Mouse (Mus musculus): Measurements from ENCODE around the gene Npdc1. TPM values are rescaled to one million over a fixed set of nuclear protein-coding genes. Genes with fewer than 3 reads are reported as not detected.

Npdc1 gene
- total and polyA plus RNA-seq, 2 experiments from 2014 or later, result 234 to 481 TPM

DNA sequence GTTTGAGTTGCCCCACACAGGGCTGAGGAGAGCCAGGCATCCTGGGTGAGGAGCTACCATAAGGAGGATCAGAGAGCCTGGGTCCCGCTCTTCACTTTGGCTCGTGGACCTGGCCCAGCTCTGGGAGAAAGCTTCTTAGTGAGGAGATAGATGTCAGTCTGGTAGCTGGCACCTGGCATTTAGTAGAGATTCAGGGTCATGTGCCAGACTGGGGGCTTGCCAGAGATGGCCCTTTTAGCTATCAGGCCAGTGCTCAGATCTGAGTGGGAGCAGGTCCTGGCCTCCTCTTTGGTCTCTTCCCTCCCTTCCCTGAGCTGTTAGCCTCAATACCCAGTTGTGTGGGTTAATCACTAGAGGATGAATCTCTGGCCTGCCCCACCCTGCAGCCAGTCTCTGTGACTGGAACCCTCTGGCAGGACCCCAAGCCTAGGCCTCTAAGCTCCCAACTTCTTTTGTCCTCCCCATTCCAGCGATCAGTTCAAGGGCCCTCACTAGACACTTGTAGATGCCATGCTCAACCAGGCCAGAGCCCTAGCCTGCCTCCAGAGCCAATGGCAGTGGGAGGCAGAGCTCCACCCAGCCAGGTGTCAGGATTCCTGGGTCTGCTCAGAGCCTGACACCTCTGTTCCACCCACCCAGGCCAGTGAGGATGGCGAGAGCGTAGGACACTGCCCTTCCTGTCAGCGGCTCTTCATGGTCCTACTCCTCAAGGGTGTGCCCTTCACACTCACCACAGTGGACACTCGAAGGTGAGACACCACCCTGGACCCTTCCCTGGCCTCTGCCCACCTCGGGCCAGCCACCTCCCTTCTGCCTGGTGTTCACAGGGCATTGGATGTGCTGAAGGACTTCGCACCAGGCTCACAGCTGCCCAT, 58.1 kb downstream of the Npdc1 start:
- DNase-seq (ENCODE audit: low spot score) (no peak), ATAC-seq (ENCODE audit: low FRiP score) (no peak)
- H3K4me2 ChIP-seq (ENCODE audit: low read depth, low read length, poor library complexity, severe bottlenecking), result no peak overlapping the region
- no peak for TF ChIP-seq CTCF (IDR thresholded peaks at IDR 0.05)
- H3K27me3 ChIP-seq (ENCODE audit: insufficient read depth, low read length), result no peaks in the 10 kb centered on the region
- no peak overlapping the region for H3K9ac ChIP-seq (replicated peaks; ENCODE audit: low read length, poor library complexity, severe bottlenecking)
- no peak overlapping the region for H3K27ac ChIP-seq (ENCODE audit: low read depth, low read length)
- H3K4me3 ChIP-seq (ENCODE audit: low read depth, low read length), result no peak overlapping the region
- no peaks in the 10 kb centered on the region for H3K9me3 ChIP-seq (ENCODE audit: low read length)
- peaks cover 15% of the 10 kb centered on the region for H3K4me1 ChIP-seq (ENCODE audit: insufficient read depth, low read length)
- peaks cover 17% of the 10 kb centered on the region for H3K36me3 ChIP-seq (ENCODE audit: insufficient read depth, low read length)
- WGBS, result 87% methylated on average over 9 of the region's 9 CpGs

DNA sequence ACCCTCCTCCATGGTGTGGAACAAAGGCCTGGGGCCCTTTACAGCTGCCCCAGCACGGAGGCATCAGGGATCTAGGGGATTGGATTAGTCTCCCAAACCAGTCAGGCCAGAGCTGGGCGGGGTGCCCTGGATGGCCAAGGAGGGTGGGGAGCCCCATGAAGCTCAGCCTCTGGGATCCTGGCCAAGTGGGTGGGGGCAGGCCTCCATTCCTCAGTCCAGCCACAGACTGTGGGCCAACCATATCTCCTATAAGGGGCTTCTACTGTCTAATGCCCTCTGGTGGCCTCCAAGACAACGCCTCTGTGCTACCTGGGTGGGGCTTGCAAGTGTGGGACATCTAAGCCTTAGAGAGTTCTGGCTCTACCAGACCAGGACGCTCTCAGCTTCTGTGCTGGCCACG, 59.8 kb downstream of the Npdc1 start:
- no peak overlapping the region for H3K4me2 ChIP-seq (ENCODE audit: low read depth, low read length, poor library complexity, severe bottlenecking)
- no peak for TF ChIP-seq CTCF (IDR thresholded peaks at IDR 0.05)

More for the DNA sequence above, 59.8 kb downstream of the Npdc1 start:
- peaks cover 17% of the 10 kb centered on the region for H3K36me3 ChIP-seq (ENCODE audit: insufficient read depth, low read length)
- H3K9ac ChIP-seq (replicated peaks; ENCODE audit: low read length, poor library complexity, severe bottlenecking), result no peak overlapping the region
- H3K9me3 ChIP-seq (ENCODE audit: low read length), result no peaks in the 10 kb centered on the region
- no peaks in the 10 kb centered on the region for H3K27me3 ChIP-seq (ENCODE audit: insufficient read depth, low read length)
- H3K4me3 ChIP-seq (ENCODE audit: low read depth, low read length), result no peak overlapping the region
- H3K4me1 ChIP-seq (ENCODE audit: insufficient read depth, low read length), result peaks cover 15% of the 10 kb centered on the region
- ATAC-seq (ENCODE audit: low FRiP score) (no peak), DNase-seq (ENCODE audit: low spot score) (peak; percentile 12)
- WGBS, result 83% methylated on average over 5 of the region's 5 CpGs
- no peak overlapping the region for H3K27ac ChIP-seq (ENCODE audit: low read depth, low read length)

Small RNA genes within 50 kb of the gene (microRNA-seq; reads per million reads assigned to microRNA genes)
- gene Mir3087 (ENCODE audit: borderline number of aligned reads), result 2.3 reads per million

Other genes starting within 250 kb of the Npdc1 start
Only the 30 nearest of the 40 such genes appear.
- gene Tubb4b, start 174.6 kb upstream of the Npdc1 start, total RNA-seq (2014; rRNA removed), result 547 and 625 TPM in 2 replicates
- 461 and 501 TPM in 2 replicates for gene Tubb4b, start 174.6 kb upstream of the Npdc1 start, polyA plus RNA-seq (2015; fragmentation: Nextera tagmentation; extraction: Ambion mirVana)
- not detected in 2 replicates for gene Slc34a3, start 165.0 kb upstream of the Npdc1 start, total RNA-seq (2014; rRNA removed)
- not detected in 2 replicates for gene Slc34a3, start 165.0 kb upstream of the Npdc1 start, polyA plus RNA-seq (2015; fragmentation: Nextera tagmentation; extraction: Ambion mirVana)
- gene Rnf224, start 162.6 kb upstream of the Npdc1 start, total RNA-seq (2014; rRNA removed), result 0.33 TPM in 1 of 2 replicates, not detected in the other
- gene Rnf224, start 162.6 kb upstream of the Npdc1 start, polyA plus RNA-seq (2015; fragmentation: Nextera tagmentation; extraction: Ambion mirVana), result not detected in 2 replicates
- 130 and 157 TPM in 2 replicates for gene Rnf208, start 157.1 kb upstream of the Npdc1 start, total RNA-seq (2014; rRNA removed)
- gene Rnf208, start 157.1 kb upstream of the Npdc1 start, polyA plus RNA-seq (2015; fragmentation: Nextera tagmentation; extraction: Ambion mirVana), result 240 and 253 TPM in 2 replicates
- 1.2 TPM in 1 of 2 replicates, not detected in the other for gene Cysrt1, start 156.9 kb upstream of the Npdc1 start, total RNA-seq (2014; rRNA removed)
- 0.19 TPM in 1 of 2 replicates, not detected in the other for gene Cysrt1, start 156.9 kb upstream of the Npdc1 start, polyA plus RNA-seq (2015; fragmentation: Nextera tagmentation; extraction: Ambion mirVana)
- 7.3 and 12.3 TPM in 2 replicates for gene AL732309.1, start 152.5 kb upstream of the Npdc1 start, total RNA-seq (2014; rRNA removed)
- gene AL732309.1, start 152.5 kb upstream of the Npdc1 start, polyA plus RNA-seq (2015; fragmentation: Nextera tagmentation; extraction: Ambion mirVana), result 2.4 and 3.0 TPM in 2 replicates
- 34.4 and 47.8 TPM in 2 replicates for gene Tmem203, start 143.9 kb upstream of the Npdc1 start, total RNA-seq (2014; rRNA removed)
- 20.0 and 22.7 TPM in 2 replicates for gene Tmem203, start 143.9 kb upstream of the Npdc1 start, polyA plus RNA-seq (2015; fragmentation: Nextera tagmentation; extraction: Ambion mirVana)
- gene Tprn, start 136.7 kb upstream of the Npdc1 start, total RNA-seq (2014; rRNA removed), result 23.7 and 45.5 TPM in 2 replicates
- gene Tprn, start 136.7 kb upstream of the Npdc1 start, polyA plus RNA-seq (2015; fragmentation: Nextera tagmentation; extraction: Ambion mirVana), result 17.8 and 18.1 TPM in 2 replicates
- 71.7 and 83.9 TPM in 2 replicates for gene Ssna1, start 126.9 kb upstream of the Npdc1 start, total RNA-seq (2014; rRNA removed)
- gene Ssna1, start 126.9 kb upstream of the Npdc1 start, polyA plus RNA-seq (2015; fragmentation: Nextera tagmentation; extraction: Ambion mirVana), result 158 and 172 TPM in 2 replicates
- 35.0 and 39.3 TPM in 2 replicates for gene Anapc2, start 126.9 kb upstream of the Npdc1 start, total RNA-seq (2014; rRNA removed)
- gene Anapc2, start 126.9 kb upstream of the Npdc1 start, polyA plus RNA-seq (2015; fragmentation: Nextera tagmentation; extraction: Ambion mirVana), result 103 and 107 TPM in 2 replicates
- not detected in 2 replicates for gene Tmem210, start 111.2 kb upstream of the Npdc1 start, total RNA-seq (2014; rRNA removed)
- gene Tmem210, start 111.2 kb upstream of the Npdc1 start, polyA plus RNA-seq (2015; fragmentation: Nextera tagmentation; extraction: Ambion mirVana), result not detected in 2 replicates
- not detected in 2 replicates for gene Lrrc26, start 109.4 kb upstream of the Npdc1 start, total RNA-seq (2014; rRNA removed)
- 0.23 and 0.26 TPM in 2 replicates for gene Lrrc26, start 109.4 kb upstream of the Npdc1 start, polyA plus RNA-seq (2015; fragmentation: Nextera tagmentation; extraction: Ambion mirVana)
- 120 and 146 TPM in 2 replicates for gene Grin1, start 80.2 kb upstream of the Npdc1 start, total RNA-seq (2014; rRNA removed)
- 71.5 and 72.3 TPM in 2 replicates for gene Grin1, start 80.2 kb upstream of the Npdc1 start, polyA plus RNA-seq (2015; fragmentation: Nextera tagmentation; extraction: Ambion mirVana)
- gene Man1b1, start 67.0 kb upstream of the Npdc1 start, total RNA-seq (2014; rRNA removed), result 58.9 and 60.0 TPM in 2 replicates
- gene Man1b1, start 67.0 kb upstream of the Npdc1 start, polyA plus RNA-seq (2015; fragmentation: Nextera tagmentation; extraction: Ambion mirVana), result 42.2 and 53.1 TPM in 2 replicates
- 14.9 and 20.3 TPM in 2 replicates for gene Dpp7, start 43.0 kb upstream of the Npdc1 start, total RNA-seq (2014; rRNA removed)
- 22.7 and 26.2 TPM in 2 replicates for gene Dpp7, start 43.0 kb upstream of the Npdc1 start, polyA plus RNA-seq (2015; fragmentation: Nextera tagmentation; extraction: Ambion mirVana)
- 7.9 and 9.9 TPM in 2 replicates for gene Uap1l1, start 33.7 kb upstream of the Npdc1 start, total RNA-seq (2014; rRNA removed)
- gene Uap1l1, start 33.7 kb upstream of the Npdc1 start, polyA plus RNA-seq (2015; fragmentation: Nextera tagmentation; extraction: Ambion mirVana), result 11.7 and 14.1 TPM in 2 replicates
- gene Sapcd2, start 27.0 kb upstream of the Npdc1 start, total RNA-seq (2014; rRNA removed), result 18.9 and 21.6 TPM in 2 replicates
- gene Sapcd2, start 27.0 kb upstream of the Npdc1 start, polyA plus RNA-seq (2015; fragmentation: Nextera tagmentation; extraction: Ambion mirVana), result 12.7 and 13.4 TPM in 2 replicates
- gene Entpd2, start 3.5 kb upstream of the Npdc1 start, total RNA-seq (2014; rRNA removed), result 4.2 and 4.4 TPM in 2 replicates
- 10.4 and 10.6 TPM in 2 replicates for gene Entpd2, start 3.5 kb upstream of the Npdc1 start, polyA plus RNA-seq (2015; fragmentation: Nextera tagmentation; extraction: Ambion mirVana)
- 0.42 and 1.6 TPM in 2 replicates for gene Fut7, start 23.9 kb downstream of the Npdc1 start, total RNA-seq (2014; rRNA removed)
- 0.22 and 0.23 TPM in 2 replicates for gene Fut7, start 23.9 kb downstream of the Npdc1 start, polyA plus RNA-seq (2015; fragmentation: Nextera tagmentation; extraction: Ambion mirVana)
- gene Abca2, start 29.4 kb downstream of the Npdc1 start, total RNA-seq (2014; rRNA removed), result 79.8 and 84.3 TPM in 2 replicates
- gene Abca2, start 29.4 kb downstream of the Npdc1 start, polyA plus RNA-seq (2015; fragmentation: Nextera tagmentation; extraction: Ambion mirVana), result 13.5 and 14.5 TPM in 2 replicates
- 0.61 and 0.66 TPM in 2 replicates for gene Clic3, start 57.5 kb downstream of the Npdc1 start, total RNA-seq (2014; rRNA removed)
- 2.0 and 2.4 TPM in 2 replicates for gene Clic3, start 57.5 kb downstream of the Npdc1 start, polyA plus RNA-seq (2015; fragmentation: Nextera tagmentation; extraction: Ambion mirVana)
- gene Paxx, start 61.7 kb downstream of the Npdc1 start, total RNA-seq (2014; rRNA removed), result 163 and 195 TPM in 2 replicates
- gene Paxx, start 61.7 kb downstream of the Npdc1 start, polyA plus RNA-seq (2015; fragmentation: Nextera tagmentation; extraction: Ambion mirVana), result 151 and 165 TPM in 2 replicates
- gene Ptgds, start 70.7 kb downstream of the Npdc1 start, total RNA-seq (2014; rRNA removed), result 2,128 and 2,726 TPM in 2 replicates
- 2,827 and 3,075 TPM in 2 replicates for gene Ptgds, start 70.7 kb downstream of the Npdc1 start, polyA plus RNA-seq (2015; fragmentation: Nextera tagmentation; extraction: Ambion mirVana)
- not detected in 2 replicates for gene Lcn12, start 94.6 kb downstream of the Npdc1 start, total RNA-seq (2014; rRNA removed)
- gene Lcn12, start 94.6 kb downstream of the Npdc1 start, polyA plus RNA-seq (2015; fragmentation: Nextera tagmentation; extraction: Ambion mirVana), result not detected in 2 replicates
- 131 and 148 TPM in 2 replicates for gene Fbxw5, start 101.4 kb downstream of the Npdc1 start, total RNA-seq (2014; rRNA removed)
- 106 and 113 TPM in 2 replicates for gene Fbxw5, start 101.4 kb downstream of the Npdc1 start, polyA plus RNA-seq (2015; fragmentation: Nextera tagmentation; extraction: Ambion mirVana)
- 2.7 and 4.4 TPM in 2 replicates for gene C8g, start 102.4 kb downstream of the Npdc1 start, total RNA-seq (2014; rRNA removed)
- 6.8 TPM in 2 replicates for gene C8g, start 102.4 kb downstream of the Npdc1 start, polyA plus RNA-seq (2015; fragmentation: Nextera tagmentation; extraction: Ambion mirVana)
- gene Traf2, start 147.6 kb downstream of the Npdc1 start, total RNA-seq (2014; rRNA removed), result 5.5 and 7.6 TPM in 2 replicates
- 7.0 and 9.3 TPM in 2 replicates for gene Traf2, start 147.6 kb downstream of the Npdc1 start, polyA plus RNA-seq (2015; fragmentation: Nextera tagmentation; extraction: Ambion mirVana)
- 187 and 196 TPM in 2 replicates for gene Edf1, start 158.5 kb downstream of the Npdc1 start, total RNA-seq (2014; rRNA removed)
- 389 and 392 TPM in 2 replicates for gene Edf1, start 158.5 kb downstream of the Npdc1 start, polyA plus RNA-seq (2015; fragmentation: Nextera tagmentation; extraction: Ambion mirVana)
- 1.7 and 1.9 TPM in 2 replicates for gene Mamdc4, start 175.5 kb downstream of the Npdc1 start, total RNA-seq (2014; rRNA removed)
- 0.32 TPM in 2 replicates for gene Mamdc4, start 175.5 kb downstream of the Npdc1 start, polyA plus RNA-seq (2015; fragmentation: Nextera tagmentation; extraction: Ambion mirVana)
- gene Phpt1, start 175.9 kb downstream of the Npdc1 start, total RNA-seq (2014; rRNA removed), result 37.9 and 39.8 TPM in 2 replicates
- 192 and 209 TPM in 2 replicates for gene Phpt1, start 175.9 kb downstream of the Npdc1 start, polyA plus RNA-seq (2015; fragmentation: Nextera tagmentation; extraction: Ambion mirVana)

Data from midbrain, postnatal 0 days (tissue).